Mouse (Mus musculus): ENCODE results near the gene Ocel1. TPM values are rescaled to one million over a fixed set of nuclear protein-coding genes. Genes with fewer than 3 reads are reported as not detected.

Ocel1 gene
- polyA plus RNA-seq, 1 experiment from 2014 or later = 7.1 TPM

GRCm38 (mm10) chr8:71380178-71381171 lies 9.4 kb downstream of the Ocel1 start:
- Histone ChIP-seq H3K4me3 (replicated peaks) (peak overlapping the region; percentile 82), H3K4me2 (replicated peaks) (peak overlapping the region; percentile 98), H3K27me3 (no peaks in the 10 kb centered on the region), H3K9ac (peak overlapping the region; percentile 89), H3K36me3 (0 out of 2 replicates have a peak, but pooled peaks cover 5% of the 10 kb centered on the region), H3K27ac (replicated peaks) (peak overlapping the region; percentile 93; the same call in 1 of the 2 replicates), H3K9me3 (replicated peaks) (no peaks in the 10 kb centered on the region), H3K4me1 (peaks cover 64% of the 10 kb centered on the region)
- 1% methylated on average over 72 of the region's 72 CpGs for WGBS
- no peak for ATAC-seq (ENCODE audit: insufficient number of reproducible peaks, low FRiP score, low TSS enrichment, low read depth)

DNA sequence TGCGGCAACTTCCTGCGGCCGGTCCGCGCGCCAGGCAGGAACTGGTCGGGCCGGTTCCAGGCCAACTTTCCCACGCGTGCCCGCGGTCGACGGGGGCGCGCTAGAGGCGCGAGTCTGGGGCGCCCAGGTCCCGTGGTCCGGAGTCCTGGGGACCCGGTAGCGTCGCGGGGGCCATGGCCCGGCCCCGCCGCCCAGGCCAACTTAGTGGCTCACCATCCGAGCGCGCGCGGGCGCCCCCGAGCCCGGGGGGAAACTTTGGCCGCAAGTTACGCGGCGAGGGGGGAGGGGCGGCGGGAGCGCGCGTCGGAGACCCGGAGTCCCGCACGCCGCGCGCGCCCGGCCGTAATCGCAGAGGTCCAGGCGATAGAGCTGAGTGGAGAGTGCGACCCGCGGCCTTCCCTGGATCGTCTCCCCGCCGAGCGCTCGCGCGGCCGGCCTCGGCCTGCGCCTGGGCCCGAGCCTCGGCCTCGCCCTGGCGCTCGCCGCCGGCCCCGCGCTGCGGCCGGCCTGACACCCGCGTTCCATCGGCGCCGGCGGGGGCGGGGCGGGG lies 10.4 kb downstream of the Ocel1 start, which contains the start of gene Nr2f6:
Gene Nr2f6, minus strand, starts transcription at position 540 of the 550 bp plus-strand sequence.
- 0 out of 2 replicates have a peak, but pooled peaks cover 5% of the 10 kb centered on the region for H3K36me3 ChIP-seq
- peak within 1 kb of the TSS; percentile 98 for H3K4me2 ChIP-seq (replicated peaks)
- under 1% methylated on average over 80 of the region's 89 CpGs for whole genome bisulfite sequencing
- peak within 1 kb of the TSS; percentile 94 for H3K27ac ChIP-seq (replicated peaks)
- peaks cover 53% of the 10 kb centered on the region for H3K4me1 ChIP-seq
- no peaks in the 10 kb centered on the region for H3K27me3 ChIP-seq
- no peaks in the 10 kb centered on the region for H3K9me3 ChIP-seq (replicated peaks)
- peak within 1 kb of the TSS; percentile 89 for H3K9ac ChIP-seq
- H3K4me3 ChIP-seq (replicated peaks) = peak within 1 kb of the TSS; percentile 82
- ATAC-seq (ENCODE audit: insufficient number of reproducible peaks, low FRiP score, low TSS enrichment, low read depth) = peak; percentile 6

DNA sequence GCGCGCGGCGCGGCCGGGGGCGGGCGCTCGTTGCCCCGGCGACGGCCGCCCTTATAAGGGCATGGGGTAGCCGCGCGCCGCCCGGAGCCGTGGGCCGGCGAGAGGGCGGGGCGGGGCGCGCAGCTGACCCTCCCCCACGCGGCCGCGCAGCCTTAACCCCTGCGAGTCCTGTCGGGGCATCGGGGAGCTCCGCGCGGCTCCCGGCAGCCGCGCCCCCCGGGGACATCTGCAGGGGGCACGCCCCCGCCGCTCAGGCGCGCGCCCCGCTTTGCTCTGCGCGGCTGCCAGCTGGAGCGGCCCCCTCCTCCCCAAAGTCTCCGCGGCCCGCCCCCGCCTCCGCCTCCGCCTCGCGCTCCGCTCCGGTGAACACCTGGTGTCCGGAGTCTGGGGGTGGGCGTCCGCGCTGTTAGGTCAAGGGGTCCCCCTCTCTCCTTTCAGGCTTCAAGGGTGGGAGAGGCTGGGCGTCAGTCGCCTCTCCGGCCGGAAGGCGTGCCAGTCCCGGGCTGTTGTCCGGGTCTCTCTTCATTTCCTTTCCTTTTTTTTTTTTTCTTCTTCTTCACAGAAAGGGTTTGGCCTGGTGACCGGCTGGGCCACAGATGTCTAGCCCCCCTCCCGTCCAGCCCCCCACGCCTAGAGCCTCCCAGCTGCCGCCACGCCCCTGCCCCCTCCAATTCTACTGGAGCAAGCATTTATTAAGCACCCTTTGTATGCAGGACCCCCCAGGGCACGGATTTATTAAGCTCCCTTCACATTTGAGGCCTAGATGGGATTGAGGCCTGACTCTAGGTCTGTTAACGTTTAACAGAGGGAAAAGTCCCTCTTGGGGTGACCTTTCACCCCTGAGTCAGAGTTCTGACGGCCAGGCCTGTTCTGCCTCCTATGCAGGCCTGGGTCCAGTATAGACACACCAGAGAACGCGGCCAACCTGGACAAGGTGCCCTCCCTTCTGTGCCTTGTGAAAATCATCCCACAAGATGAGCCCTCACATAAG lies 11.2 kb downstream of the Ocel1 start:
- Histone ChIP-seq H3K27me3 (no peaks in the 10 kb centered on the region), H3K4me3 (replicated peaks) (peak overlapping the region; percentile 82), H3K9me3 (replicated peaks) (no peaks in the 10 kb centered on the region), H3K4me1 (peaks cover 46% of the 10 kb centered on the region), H3K4me2 (replicated peaks) (peak overlapping the region; percentile 98), H3K36me3 (0 out of 2 replicates have a peak, but pooled peaks cover 5% of the 10 kb centered on the region), H3K27ac (replicated peaks) (peak overlapping the region; percentile 94), H3K9ac (peak overlapping the region; percentile 89)
- WGBS = 3% methylated on average over 45 of the region's 80 CpGs
- ATAC-seq (ENCODE audit: insufficient number of reproducible peaks, low FRiP score, low TSS enrichment, low read depth) = peak; percentile 92

DNA sequence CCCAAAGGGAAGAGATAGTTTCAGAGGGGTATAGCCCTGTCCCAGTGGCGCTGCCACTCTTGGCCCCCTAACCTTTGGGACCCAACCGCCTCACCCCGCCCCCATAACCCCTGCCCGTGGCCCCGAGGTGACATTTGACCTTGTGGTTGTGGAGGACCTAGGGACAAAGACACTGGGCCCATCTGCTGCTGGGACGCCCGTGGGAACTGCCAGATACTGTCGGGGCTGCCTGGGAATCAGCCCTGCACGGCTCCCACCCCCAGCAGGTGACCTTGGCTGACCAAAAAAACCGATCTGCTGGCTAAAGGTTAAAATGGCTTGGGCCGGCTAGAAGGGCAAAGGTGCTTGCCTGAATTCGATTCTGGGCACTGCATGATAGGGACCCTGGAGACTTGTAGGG lies 12.3 kb downstream of the Ocel1 start:
- Histone ChIP-seq H3K9me3 (replicated peaks) (no peaks in the 10 kb centered on the region), H3K27ac (replicated peaks) (peak overlapping the region; percentile 94; the same call in 1 of the 2 replicates)
- ATAC-seq (ENCODE audit: insufficient number of reproducible peaks, low FRiP score, low TSS enrichment, low read depth) = no peak

DNA sequence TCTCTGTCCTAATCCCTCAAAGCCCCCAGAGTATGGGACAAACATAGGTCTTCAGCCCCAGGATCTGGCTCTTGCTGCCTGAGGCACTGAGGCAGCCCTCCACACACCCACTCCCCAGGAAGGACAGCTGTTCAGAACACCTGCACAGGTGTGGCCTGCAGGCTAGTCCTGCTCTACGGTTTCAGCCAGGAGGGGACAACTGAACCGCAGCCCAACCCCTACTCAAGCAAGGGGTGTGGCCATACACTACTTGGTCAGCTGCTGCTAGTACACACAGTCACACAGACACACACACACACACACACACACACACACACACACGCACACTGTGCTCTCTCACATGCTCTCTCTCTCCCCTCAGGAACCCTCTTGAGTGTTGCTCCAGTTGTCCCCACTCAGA lies 12.8 kb downstream of the Ocel1 start:
- Histone ChIP-seq H3K4me1 (peaks cover 40% of the 10 kb centered on the region), H3K36me3 (no peaks in the 10 kb centered on the region), H3K4me2 (replicated peaks) (no peak overlapping the region), H3K9me3 (replicated peaks) (no peaks in the 10 kb centered on the region), H3K4me3 (replicated peaks) (no peak overlapping the region), H3K27me3 (no peaks in the 10 kb centered on the region), H3K9ac (no peak overlapping the region), H3K27ac (replicated peaks) (no peak overlapping the region)
- 33% methylated on average over 3 of the region's 3 CpGs for WGBS
- ATAC-seq (ENCODE audit: insufficient number of reproducible peaks, low FRiP score, low TSS enrichment, low read depth) = no peak

More for the DNA sequence above, 12.3 kb downstream of the Ocel1 start:
- Histone ChIP-seq H3K36me3 (no peaks in the 10 kb centered on the region), H3K4me2 (replicated peaks) (no peak overlapping the region), H3K9ac (no peak overlapping the region), H3K4me3 (replicated peaks) (no peak overlapping the region), H3K27me3 (no peaks in the 10 kb centered on the region), H3K4me1 (peaks cover 45% of the 10 kb centered on the region)
- WGBS = 20% methylated on average over 12 of the region's 12 CpGs

- Histone ChIP-seq H3K4me1 (peaks cover 26% of the 10 kb centered on the region), H3K9ac (no peak overlapping the region), H3K27me3 (no peaks in the 10 kb centered on the region), H3K27ac (replicated peaks) (no peak overlapping the region), H3K9me3 (replicated peaks) (no peaks in the 10 kb centered on the region), H3K36me3 (no peaks in the 10 kb centered on the region), H3K4me3 (replicated peaks) (no peak overlapping the region), H3K4me2 (replicated peaks) (no peak overlapping the region)
- ATAC-seq (ENCODE audit: insufficient number of reproducible peaks, low FRiP score, low TSS enrichment, low read depth) = no peak
- 72% methylated on average over 12 of the region's 12 CpGs for WGBS
Measured at GRCm38 (mm10) chr8:71385212-71385835, 14.2 kb downstream of the Ocel1 start.

DNA sequence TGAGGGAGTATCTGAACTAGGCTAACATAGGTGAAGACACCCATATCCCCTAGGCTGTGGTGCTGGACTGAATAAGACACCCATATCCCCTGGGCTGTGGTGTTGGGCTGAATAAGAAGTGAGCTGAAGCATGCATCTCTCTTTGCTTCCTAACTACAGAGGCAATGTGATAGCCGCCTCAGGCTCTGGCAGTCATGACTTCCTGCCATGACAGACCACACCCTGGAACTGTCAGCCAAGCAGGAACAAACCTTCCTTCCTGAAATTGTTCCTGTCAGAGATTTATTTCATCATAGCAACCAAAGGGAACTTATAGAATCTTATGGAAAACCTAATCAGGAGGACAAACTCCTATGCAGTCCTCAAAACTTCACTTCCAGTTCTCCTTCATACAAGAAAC lies 17.2 kb downstream of the Ocel1 start:
- no peaks in the 10 kb centered on the region for H3K36me3 ChIP-seq
- no peak overlapping the region for H3K4me2 ChIP-seq (replicated peaks)
- no peak overlapping the region for H3K9ac ChIP-seq
- no peak overlapping the region for H3K27ac ChIP-seq (replicated peaks)
- 48% methylated on average over 1 of the region's 1 CpGs for WGBS
- H3K27me3 ChIP-seq = no peaks in the 10 kb centered on the region
- peaks cover 7% of the 10 kb centered on the region; the same call in 1 of the 2 replicates for H3K4me1 ChIP-seq
- no peaks in the 10 kb centered on the region for H3K9me3 ChIP-seq (replicated peaks)
- no peak overlapping the region for H3K4me3 ChIP-seq (replicated peaks)
- no peak for ATAC-seq (ENCODE audit: insufficient number of reproducible peaks, low FRiP score, low TSS enrichment, low read depth)

DNA sequence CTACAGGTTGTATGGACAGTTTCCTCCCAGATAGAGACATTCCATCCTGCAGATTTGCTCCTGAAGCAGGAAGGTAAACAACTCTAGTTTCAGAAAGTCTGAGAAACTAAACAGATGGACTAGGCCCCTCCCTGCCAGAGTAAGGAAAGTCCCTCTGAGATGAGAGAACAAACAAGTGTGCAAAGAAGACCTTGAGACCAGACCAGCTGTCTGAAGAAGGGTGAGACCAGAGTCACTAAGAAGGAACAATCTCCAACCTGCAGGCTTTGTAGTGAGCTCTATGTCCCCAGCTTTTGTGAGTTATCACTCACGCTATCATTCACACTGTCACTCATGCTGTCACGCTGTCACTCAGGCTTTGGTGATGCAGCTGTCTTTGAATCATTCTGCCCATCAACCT lies 20.6 kb downstream of the Ocel1 start:
- no peaks in the 10 kb centered on the region for H3K27me3 ChIP-seq
- ATAC-seq (ENCODE audit: insufficient number of reproducible peaks, low FRiP score, low TSS enrichment, low read depth) = no peak
- H3K9me3 ChIP-seq (replicated peaks) = no peaks in the 10 kb centered on the region
- no peak overlapping the region for H3K4me3 ChIP-seq (replicated peaks)
- H3K4me1 ChIP-seq = peaks cover 5% of the 10 kb centered on the region
- WGBS = 94% methylated on average over 2 of the region's 2 CpGs
- H3K9ac ChIP-seq = no peak overlapping the region
- no peak overlapping the region for H3K27ac ChIP-seq (replicated peaks)
- H3K4me2 ChIP-seq (replicated peaks) = no peak overlapping the region
- H3K36me3 ChIP-seq = no peaks in the 10 kb centered on the region

DNA sequence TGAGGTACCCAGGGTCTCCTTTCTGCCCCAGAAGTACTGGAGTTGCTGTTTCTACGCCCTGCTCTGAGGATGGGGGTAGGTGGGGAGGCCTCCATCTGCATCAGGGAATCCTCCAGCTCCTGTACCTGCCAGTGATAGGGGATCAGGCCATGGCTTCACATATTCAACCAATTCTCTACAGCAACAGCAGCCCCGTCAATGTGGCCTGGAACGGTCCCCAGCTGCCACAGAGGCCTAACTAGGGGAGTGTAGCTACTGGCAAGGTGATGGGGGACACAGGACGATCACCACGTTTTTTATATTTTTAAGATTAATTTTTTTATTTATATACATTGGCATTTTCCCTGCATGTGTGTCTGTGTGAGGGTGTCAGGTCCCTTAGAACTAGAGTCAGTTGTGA lies 21.3 kb downstream of the Ocel1 start:
- Histone ChIP-seq H3K27me3 (no peaks in the 10 kb centered on the region), H3K9me3 (replicated peaks) (no peaks in the 10 kb centered on the region), H3K4me1 (peaks cover 8% of the 10 kb centered on the region), H3K27ac (replicated peaks) (no peak overlapping the region), H3K36me3 (no peaks in the 10 kb centered on the region), H3K4me3 (replicated peaks) (no peak overlapping the region), H3K9ac (no peak overlapping the region), H3K4me2 (replicated peaks) (no peak overlapping the region)
- WGBS = 75% methylated on average over 5 of the region's 5 CpGs
- ATAC-seq (ENCODE audit: insufficient number of reproducible peaks, low FRiP score, low TSS enrichment, low read depth) = no peak

DNA sequence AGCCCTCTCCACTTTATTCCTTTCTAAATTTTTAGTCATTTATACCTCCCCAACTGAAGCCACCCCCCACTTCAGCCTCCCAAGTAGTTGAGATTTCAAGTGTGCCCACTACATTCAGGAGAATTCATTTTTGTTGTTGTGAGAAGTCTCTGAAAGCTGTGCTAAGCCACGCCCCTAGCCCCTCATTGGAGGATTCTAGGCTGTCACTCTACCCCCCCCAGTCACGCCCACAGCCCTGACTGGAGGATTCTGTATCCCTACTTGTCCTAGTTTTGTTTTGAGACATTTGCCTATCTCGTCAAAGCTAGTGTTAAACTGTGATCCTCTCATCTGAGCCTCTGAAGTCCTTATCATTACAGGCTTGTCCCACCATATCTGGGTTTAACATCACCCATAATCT lies 21.8 kb downstream of the Ocel1 start:
- H3K36me3 ChIP-seq = no peaks in the 10 kb centered on the region
- no peak for ATAC-seq (ENCODE audit: insufficient number of reproducible peaks, low FRiP score, low TSS enrichment, low read depth)
- H3K4me1 ChIP-seq = peaks cover 13% of the 10 kb centered on the region
- no peak overlapping the region for H3K27ac ChIP-seq (replicated peaks)
- 0 out of 2 replicates have a peak overlapping the region, but pooled peaks have one; percentile 6 for H3K4me2 ChIP-seq (replicated peaks)
- H3K27me3 ChIP-seq = no peaks in the 10 kb centered on the region
- H3K9ac ChIP-seq = no peak overlapping the region
- H3K4me3 ChIP-seq (replicated peaks) = no peak overlapping the region; the same call in 1 of the 2 replicates
- no peaks in the 10 kb centered on the region for H3K9me3 ChIP-seq (replicated peaks)
- 6% methylated on average over 3 of the region's 3 CpGs for WGBS

Measured in embryonic facial prominence, embryonic 15.5 days (tissue).